Mouse (Mus musculus) kidney, adult 2 months (tissue): Measurements from ENCODE around the gene Zfp598. TPM values are rescaled to one million over a fixed set of nuclear protein-coding genes. Genes with fewer than 3 reads are reported as not detected.

Experiments
- DNase-seq: peaks from one replicate; pipeline ENCODE4 v3.0.0; 2021
- H3K27ac ChIP-seq: fragments of 200-500 bp; 2 replicates; pipeline ENCODE4 v1.5.1; 2012; ENCODE audit warnings: low read depth, low read length, control low read depth, inconsistent platforms; ENCODE audit not compliant: insufficient read depth
- H3K27me3 ChIP-seq: fragments of 200-500 bp; replicated peaks from 2 replicates; pipeline ENCODE4 v1.6.1; 2012; ENCODE audit warnings: mild to moderate bottlenecking, moderate library complexity, low read length, inconsistent platforms; ENCODE audit not compliant: control insufficient read depth, insufficient read depth
- H3K36me3 ChIP-seq: fragments of 200-500 bp; 2 replicates; pipeline ENCODE4 v1.6.1; 2012; ENCODE audit warnings: mild to moderate bottlenecking, moderate library complexity, low read length, inconsistent platforms; ENCODE audit not compliant: control insufficient read depth, insufficient read depth
- H3K4me1 ChIP-seq: fragments of 200-500 bp; 2 replicates; pipeline ENCODE4 v1.6.1; 2011; ENCODE audit warnings: low read length; ENCODE audit not compliant: control insufficient read depth, insufficient read depth
- H3K4me3 ChIP-seq: fragments of 200-500 bp; 2 replicates; pipeline ENCODE4 v1.5.1; 2011; ENCODE audit warnings: mild to moderate bottlenecking, low read depth, low read length, control low read depth; ENCODE audit not compliant: insufficient read depth
- CTCF ChIP-seq: fragments of 200-500 bp; conservative IDR thresholded peaks from 2 replicates; pipeline ENCODE4 v1.5.1; 2011; ENCODE audit warnings: low read depth, mild to moderate bottlenecking, control low read depth, low read length, moderate library complexity, mixed read lengths; ENCODE audit not compliant: insufficient read depth, insufficient read length
- POLR2A ChIP-seq: fragments of 200-500 bp; IDR thresholded peaks from one replicate; pipeline ENCODE4 v1.6.1; 2011; ENCODE audit warnings: low read depth, low read length, control low read depth
- WGBS: fragments of 180-500 bp; shearing (Covaris S2); methylation state at CpG from one replicate; pipeline ENCODE4 v1.1.7; 2018; 5-methylcytosine and 5-hydroxymethylcytosine counted together
- polyA plus RNA-seq: library from polyadenylated mRNA; depleted of rRNA; stranded (reverse); fragments of >200 nt; gene quantifications from 2 replicates; pipeline ENCODE4 v1.2.3, GENCODE M21; 2012

Gene Zfp598
- polyA plus RNA-seq, 1 experiment, result 44.3 TPM

DNA sequence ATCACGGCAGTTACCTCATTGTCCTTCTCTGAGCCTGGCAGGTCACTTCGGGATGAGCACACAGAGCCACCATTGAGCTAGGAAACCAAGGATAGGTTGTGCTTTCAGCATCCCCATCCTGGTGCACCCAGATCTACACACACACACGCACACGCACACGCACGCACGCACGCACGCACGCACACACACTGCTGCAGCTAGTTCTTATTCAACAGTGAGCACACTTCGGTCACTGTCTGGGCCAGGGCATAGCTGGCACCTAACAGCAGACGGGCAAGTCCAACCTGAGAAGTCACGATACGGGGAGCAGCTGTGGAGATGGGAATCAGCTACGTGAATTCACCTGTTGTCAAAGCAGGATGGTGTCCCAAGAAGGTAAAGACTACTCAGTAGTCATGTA is 28.9 kb upstream of the Zfp598 start:
- H3K27me3 ChIP-seq, result no peaks in the 10 kb centered on the region
- no peak for TF ChIP-seq CTCF
- TF ChIP-seq POLR2A, result no peak
- no peak overlapping the region for H3K27ac ChIP-seq
- no peaks in the 10 kb centered on the region for H3K36me3 ChIP-seq
- 0 out of 2 replicates have a peak, but pooled peaks cover 3% of the 10 kb centered on the region for H3K4me1 ChIP-seq
- H3K4me3 ChIP-seq, result no peak overlapping the region
- DNase-seq, result no peak
- WGBS, result 89% methylated on average over 15 of the region's 15 CpGs

DNA sequence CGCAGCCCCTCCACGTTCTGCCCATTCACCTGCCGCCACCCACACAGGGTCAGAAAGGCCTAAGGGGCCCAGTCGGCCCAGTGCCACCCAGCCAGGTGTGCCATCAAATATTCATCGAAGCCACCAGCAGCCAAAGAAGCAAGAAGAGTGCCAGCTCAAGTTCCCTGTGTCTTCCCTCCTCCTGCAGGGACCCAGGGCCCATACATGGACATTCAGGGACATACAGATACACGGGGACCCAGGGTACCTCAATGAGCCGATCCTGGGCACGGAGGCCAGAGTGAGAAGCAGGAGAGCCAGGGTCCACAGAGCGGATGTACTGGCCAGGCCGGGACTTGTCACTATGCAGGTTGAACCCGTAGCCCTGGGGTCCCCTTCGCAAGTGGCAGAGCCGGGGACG is 27.5 kb upstream of the Zfp598 start:
- Histone ChIP-seq H3K4me3 (peak overlapping the region; percentile 58), H3K27me3 (no peaks in the 10 kb centered on the region), H3K27ac (no peak overlapping the region), H3K4me1 (0 out of 2 replicates have a peak, but pooled peaks cover 3% of the 10 kb centered on the region), H3K36me3 (no peaks in the 10 kb centered on the region)
- 84% methylated on average over 14 of the region's 14 CpGs for WGBS
- TF ChIP-seq POLR2A (no peak), CTCF (no peak)
- no peak for DNase-seq

DNA sequence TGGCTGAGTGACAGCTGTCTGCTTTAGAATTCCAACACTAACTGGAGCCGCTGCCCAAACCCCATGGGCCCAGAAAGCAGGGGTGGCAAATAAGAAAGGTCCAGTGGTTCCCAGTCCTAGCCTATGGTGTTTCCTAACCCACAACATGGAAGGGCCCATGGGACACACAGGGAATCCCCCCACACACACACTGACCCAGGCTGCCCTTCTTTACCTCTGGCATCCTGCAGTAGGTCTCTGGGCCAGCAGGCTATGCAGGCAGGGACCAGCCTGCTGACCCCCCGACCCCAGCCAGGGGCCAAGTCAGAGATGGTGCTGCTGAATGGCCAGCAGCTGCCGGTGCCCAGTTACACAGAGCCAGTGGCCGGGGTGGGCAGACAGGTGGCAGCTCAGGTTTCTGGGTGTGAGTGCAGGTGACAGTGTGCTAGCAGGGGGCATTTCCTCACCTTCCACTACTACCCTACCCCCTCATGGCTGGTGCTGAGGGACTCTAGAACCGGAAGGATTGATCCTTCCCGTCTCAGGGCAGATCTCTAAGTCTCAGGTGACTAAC is 26.6 kb upstream of the Zfp598 start:
- Histone ChIP-seq H3K27ac (peak overlapping the region; percentile 96), H3K4me1 (0 out of 2 replicates have a peak, but pooled peaks cover 3% of the 10 kb centered on the region), H3K4me3 (peak overlapping the region; percentile 58), H3K27me3 (no peaks in the 10 kb centered on the region), H3K36me3 (no peaks in the 10 kb centered on the region)
- no peak for DNase-seq
- WGBS, result 56% methylated on average over 6 of the region's 6 CpGs
- TF ChIP-seq POLR2A, result no peak
- no peak for TF ChIP-seq CTCF

DNA sequence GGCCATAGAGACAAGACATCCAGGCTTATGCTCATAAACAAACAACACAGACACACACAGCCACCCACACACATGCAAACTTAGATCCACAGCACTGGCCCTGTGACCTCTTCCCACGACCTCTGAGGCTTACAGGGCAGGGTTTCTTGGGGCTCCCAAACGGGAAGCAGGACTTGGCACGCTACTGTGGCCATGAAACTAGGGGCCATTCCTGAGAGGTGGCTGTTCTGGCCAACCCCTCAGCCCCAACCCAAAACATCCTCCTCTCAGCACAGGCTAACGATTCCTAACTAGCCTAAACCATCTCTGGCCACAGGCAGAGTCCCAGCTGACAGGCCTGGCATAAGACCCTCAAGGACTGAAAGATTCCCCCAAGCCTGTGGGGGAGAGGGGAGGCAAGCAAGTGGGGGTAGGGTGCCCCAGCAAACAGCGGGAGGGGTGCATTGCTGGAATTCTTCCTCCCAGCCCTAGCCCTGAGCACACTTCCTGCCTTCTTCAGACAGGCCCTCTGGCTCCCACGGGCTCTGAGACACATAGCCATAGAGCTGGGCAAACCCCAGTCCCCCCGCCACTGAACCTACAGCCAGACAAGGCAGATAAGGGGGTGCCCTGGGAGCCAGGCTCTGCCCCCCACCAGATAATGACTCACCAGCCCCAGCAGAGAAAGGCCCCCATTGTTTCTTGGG is 25.3 kb upstream of the Zfp598 start:
- DNase-seq, result peak; percentile 52
- WGBS, result 49% methylated on average over 7 of the region's 7 CpGs
- H3K4me1 ChIP-seq, result 0 out of 2 replicates have a peak, but pooled peaks cover 3% of the 10 kb centered on the region

GRCm38 (mm10) chr17:24644875-24645721 is 24.4 kb upstream of the Zfp598 start:
- DNase-seq, result peak; percentile 85
- H3K4me3 ChIP-seq, result peak overlapping the region; percentile 58
- H3K27ac ChIP-seq, result peak overlapping the region; percentile 96
- TF ChIP-seq POLR2A (peak; percentile 60), CTCF (no peak)
- H3K36me3 ChIP-seq, result no peaks in the 10 kb centered on the region
- H3K27me3 ChIP-seq, result no peaks in the 10 kb centered on the region
- H3K4me1 ChIP-seq, result 0 out of 2 replicates have a peak, but pooled peaks cover 3% of the 10 kb centered on the region
- WGBS, result 63% methylated on average over 9 of the region's 9 CpGs

More for the DNA sequence above, 25.3 kb upstream of the Zfp598 start:
- peak overlapping the region; percentile 96 for H3K27ac ChIP-seq
- H3K4me3 ChIP-seq, result peak overlapping the region; percentile 58
- no peaks in the 10 kb centered on the region for H3K36me3 ChIP-seq
- no peaks in the 10 kb centered on the region for H3K27me3 ChIP-seq
- TF ChIP-seq CTCF, result no peak
- TF ChIP-seq POLR2A, result no peak

GRCm38 (mm10) chr17:24645916-24646315 is 23.6 kb upstream of the Zfp598 start:
- WGBS, result 67% methylated on average over 3 of the region's 3 CpGs
- H3K27me3 ChIP-seq, result no peaks in the 10 kb centered on the region
- H3K4me3 ChIP-seq, result peak overlapping the region; percentile 37; the same call in 1 of the 2 replicates
- H3K27ac ChIP-seq, result peak overlapping the region; percentile 88
- peak; percentile 88 for DNase-seq
- H3K4me1 ChIP-seq, result peaks cover 6% of the 10 kb centered on the region; the same call in 1 of the 2 replicates
- TF ChIP-seq POLR2A (no peak), CTCF (no peak)
- H3K36me3 ChIP-seq, result no peaks in the 10 kb centered on the region

- no peak overlapping the region for H3K4me3 ChIP-seq
- H3K27me3 ChIP-seq, result no peaks in the 10 kb centered on the region
- peak; percentile 30 for DNase-seq
- peak overlapping the region; percentile 88 for H3K27ac ChIP-seq
- H3K36me3 ChIP-seq, result no peaks in the 10 kb centered on the region
- TF ChIP-seq CTCF (no peak), POLR2A (no peak)
- 68% methylated on average over 4 of the region's 4 CpGs for whole genome bisulfite sequencing
- peaks cover 6% of the 10 kb centered on the region; the same call in 1 of the 2 replicates for H3K4me1 ChIP-seq
Measured at GRCm38 (mm10) chr17:24646381-24646780, 23.1 kb upstream of the Zfp598 start.
